Mouse (Mus musculus) forelimb bud, embryonic 11.5 days (tissue): ENCODE results near the gene Wasf3.

Experiments used
- DNase-seq: peaks from one replicate; pipeline ENCODE4 v3.0.0-alpha.2; 2012; ENCODE audit warnings: low read depth, low spot score

Gene Wasf3

DNA sequence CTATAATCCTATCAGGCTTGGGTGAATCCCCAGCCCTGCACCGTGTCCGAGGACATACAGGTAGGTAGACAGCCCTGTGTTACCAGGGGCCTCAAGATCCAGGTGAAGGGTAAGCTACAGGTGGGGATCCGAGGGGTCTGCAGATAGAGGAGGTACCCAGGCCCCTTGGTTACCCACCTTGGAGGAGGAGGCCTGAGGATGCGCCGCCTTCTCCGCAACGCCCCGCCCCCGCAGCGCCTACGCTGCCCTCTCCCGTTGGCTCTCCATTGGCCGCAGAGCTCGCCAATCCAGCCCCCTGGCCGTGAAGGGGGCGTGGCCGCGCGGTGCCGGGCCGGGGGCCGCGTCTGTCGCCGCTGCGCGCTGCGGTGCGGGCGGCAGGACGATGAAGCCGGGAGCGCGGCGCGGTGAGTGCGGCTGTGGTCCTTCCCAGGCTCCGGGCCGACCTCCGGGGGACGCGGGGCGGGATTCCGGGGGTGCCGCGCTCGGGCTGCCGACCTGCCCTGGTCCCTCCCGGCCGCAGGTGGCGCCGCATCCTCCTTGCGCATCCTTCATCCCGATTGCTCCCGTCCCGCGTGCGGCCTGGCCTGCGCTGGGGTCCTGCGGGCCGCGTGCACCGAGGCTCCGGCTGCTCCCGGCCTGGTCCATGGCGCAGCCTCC is at the start of gene Wasf3:
Gene Wasf3, plus strand, starts transcription at position 51 of the 657 bp plus-strand sequence.
- peak; percentile 83 for DNase-seq

- DNase-seq, result no peak
These were observed 46.7 kb upstream of the Wasf3 start for GRCm38 (mm10) chr5:146338064-146338463.

DNA sequence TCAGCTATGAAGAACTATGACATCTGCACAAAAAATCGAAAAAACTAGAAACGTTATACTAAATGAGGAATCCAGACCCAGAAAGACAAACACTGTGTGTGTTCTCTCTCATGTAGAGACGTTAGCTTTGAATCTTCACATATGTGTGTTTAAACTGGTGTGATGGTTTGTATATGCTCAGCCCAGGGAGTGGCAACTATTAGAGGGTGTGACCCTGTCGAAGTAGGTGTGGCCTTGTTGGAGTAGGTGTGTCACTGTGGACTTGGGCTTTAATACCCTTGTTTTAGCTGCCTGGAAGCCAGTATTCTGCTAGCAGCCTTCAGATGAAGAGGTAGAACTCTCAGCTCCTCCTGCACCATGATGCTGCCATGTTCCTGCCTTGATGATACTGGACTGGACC is 44.7 kb upstream of the Wasf3 start:
- DNase-seq, result no peak

DNA sequence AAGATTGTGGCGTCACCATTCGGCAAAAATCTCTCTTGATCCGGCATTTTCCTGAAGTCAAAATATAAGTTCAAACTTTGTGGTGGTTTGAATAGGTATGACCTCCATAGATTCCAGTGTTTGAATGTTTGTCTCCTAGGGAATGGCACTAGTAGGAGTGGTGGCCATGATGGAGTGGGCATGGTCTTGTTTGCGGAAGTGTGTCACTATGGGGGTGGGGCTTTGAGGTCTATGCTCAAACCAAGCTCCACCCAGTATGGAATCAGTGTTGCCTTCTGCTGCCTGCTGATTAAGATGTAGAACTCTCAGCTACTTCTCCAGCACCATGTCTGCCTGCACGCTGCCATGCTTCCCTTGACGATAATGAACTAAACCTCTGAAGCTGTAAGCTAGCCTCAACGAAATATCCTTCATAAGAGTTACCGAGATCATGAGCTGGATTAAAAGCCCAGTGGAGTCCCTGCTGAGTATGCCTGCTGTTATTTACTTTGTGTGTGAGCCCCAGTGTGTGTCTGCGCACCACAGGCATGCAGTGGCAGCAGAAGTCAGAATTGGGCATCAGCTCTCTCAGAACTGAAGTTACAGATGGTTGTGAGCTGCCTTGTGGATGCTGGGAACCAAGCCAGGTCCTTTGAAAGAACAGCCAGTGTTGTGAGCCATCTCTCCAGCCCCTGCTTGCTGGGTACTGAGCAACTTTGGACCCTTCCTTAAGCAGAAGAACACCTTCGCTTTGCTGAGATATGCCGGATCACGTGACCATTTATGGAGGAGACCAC is 39.7 kb upstream of the Wasf3 start:
- no peak for DNase-seq

DNA sequence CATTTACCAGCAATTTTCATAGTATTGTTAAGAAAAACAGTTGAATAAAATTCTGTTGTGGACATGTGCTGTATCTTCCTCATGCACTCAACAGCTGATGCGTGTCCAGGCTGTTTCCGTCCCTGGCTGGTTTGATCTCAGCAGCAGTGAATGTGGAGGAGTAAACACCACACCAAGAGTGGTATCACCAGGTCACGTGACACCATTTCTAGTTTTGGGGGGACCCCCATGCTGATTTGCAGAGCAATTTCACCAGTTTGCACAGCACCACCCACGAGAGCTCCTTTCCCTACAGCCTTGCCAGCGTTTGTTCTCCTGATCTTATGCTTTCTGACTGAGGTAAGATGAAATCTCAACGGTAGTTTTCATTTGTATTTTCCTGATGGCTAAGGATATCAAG is 37.7 kb upstream of the Wasf3 start:
- no peak for DNase-seq

GRCm38 (mm10) chr5:146349183-146349582 is 35.6 kb upstream of the Wasf3 start:
- DNase-seq, result no peak

DNA sequence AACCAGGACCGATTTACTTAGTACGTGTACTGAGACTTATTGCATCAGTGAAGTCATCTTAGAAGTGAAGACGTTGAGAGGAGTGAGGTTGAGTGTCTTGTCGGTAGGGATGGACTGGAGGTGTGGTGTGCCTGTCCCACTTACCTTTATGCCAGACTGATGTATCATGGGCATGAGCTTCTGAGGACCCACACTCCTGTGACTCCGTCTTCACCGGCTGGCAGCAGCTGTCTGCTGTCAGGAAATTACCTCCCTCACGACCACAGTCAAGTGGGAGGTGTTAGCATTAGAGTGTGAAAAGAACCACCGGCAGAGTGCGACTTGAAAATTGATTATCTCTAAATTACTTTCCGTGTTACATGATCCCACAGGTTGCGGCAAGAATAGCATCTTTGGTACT is 34.0 kb upstream of the Wasf3 start:
- no peak for DNase-seq

- DNase-seq, result no peak
These were observed 32.8 kb upstream of the Wasf3 start for GRCm38 (mm10) chr5:146352006-146352405.

- DNase-seq, result peak; percentile 62
These were observed 24.4 kb upstream of the Wasf3 start for GRCm38 (mm10) chr5:146360386-146360785.

DNA sequence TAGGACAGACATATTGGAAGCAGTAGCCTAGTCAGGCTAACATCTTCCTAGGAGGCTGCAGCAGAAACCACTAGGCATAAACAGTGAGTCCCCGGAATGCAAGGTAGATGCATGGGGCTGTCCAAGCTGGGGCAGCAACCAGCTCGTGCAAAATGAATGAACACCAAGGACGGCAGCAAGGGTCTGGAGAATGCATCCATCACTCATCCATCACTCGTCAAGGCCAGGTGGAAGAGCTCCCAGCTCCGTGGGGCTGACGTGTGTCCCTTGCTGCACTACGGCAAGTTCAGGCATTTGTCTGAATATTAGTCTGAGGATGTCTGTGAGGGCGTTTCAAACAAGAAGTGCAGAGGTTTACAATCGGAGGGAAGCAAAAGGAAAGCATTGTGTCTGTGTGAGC is 22.1 kb upstream of the Wasf3 start:
- no peak for DNase-seq

DNA sequence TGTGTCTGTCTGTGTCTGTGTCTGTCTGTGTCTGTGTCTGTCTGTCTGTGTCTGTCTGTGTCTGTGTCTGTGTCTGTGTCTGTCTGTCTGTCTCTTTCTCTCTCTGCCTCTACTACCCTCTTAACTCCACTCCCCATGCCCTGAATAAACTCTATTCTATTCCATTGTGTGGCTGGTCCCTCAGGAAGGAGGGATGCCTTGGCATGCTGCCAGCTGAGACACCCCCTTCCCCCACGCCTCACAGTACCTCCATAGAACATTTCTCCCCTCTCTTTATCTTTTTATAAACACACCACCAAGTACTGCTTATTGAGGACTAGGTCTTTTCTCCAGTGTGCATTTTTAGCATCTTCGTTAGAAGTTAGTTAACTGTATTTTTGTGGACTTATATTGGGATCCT is 16.4 kb upstream of the Wasf3 start:
- no peak for DNase-seq

- DNase-seq, result no peak
These were observed 15.8 kb upstream of the Wasf3 start for GRCm38 (mm10) chr5:146368971-146369370.

DNA sequence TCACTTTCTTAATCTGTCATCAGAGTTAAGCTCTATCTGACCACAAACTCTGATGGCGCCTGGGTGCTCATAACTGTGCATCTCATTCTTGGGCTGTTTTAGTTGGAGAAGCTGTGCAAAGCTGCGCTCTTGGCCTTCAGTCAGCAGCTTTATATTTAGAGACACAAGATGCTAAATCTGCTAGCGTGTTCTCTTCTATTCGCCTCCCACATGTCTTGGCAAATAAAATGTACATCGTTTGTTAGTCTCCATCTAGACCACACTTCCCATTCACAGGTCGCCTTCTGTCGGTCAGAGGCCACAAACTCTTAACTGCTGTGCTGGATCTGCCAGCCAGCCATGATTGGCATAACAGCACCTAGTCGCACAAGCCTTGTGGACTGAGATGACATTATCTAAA is 14.0 kb upstream of the Wasf3 start:
- DNase-seq, result no peak

GRCm38 (mm10) chr5:146373238-146373637 is 11.5 kb upstream of the Wasf3 start:
- DNase-seq, result no peak

DNA sequence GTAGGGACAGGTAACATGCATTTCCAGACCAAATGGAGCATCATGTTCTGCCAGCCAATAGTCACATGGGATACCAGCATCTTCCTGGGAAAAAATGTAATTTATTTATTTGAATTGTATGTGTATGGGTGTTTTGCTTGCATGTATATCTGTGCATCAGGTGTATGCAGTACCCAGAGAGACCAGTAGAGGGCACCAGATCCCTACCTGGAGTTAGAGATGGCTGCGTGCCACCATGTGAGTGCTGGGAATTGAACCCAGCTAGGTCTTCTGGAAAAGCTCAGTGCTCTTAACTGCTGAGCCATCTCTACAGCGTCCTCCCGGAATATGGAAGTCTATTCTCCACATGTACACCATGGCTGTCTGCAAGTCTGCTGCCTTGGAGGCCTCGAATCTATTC is 8.2 kb upstream of the Wasf3 start:
- no peak for DNase-seq

DNA sequence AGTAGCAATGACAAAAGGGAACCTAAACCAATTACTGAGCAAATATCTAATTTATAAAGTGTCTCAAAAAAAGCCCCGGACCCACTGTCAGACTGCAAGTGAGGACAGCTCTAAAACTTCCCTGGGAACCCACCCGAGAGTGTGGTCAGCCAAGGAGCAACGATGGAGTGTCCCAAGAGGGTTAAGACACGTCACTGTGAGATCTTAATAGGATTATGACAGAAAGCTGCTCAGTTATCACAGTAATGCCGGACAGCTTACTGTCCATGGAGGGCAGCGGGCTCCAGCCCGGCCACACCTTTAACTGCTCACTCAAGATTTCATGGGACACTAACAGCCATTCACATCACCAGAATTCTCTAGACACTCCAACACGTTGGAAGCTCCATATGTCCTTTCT is 4.7 kb upstream of the Wasf3 start:
- no peak for DNase-seq

GRCm38 (mm10) chr5:146382268-146382667 is 2.5 kb upstream of the Wasf3 start:
- no peak for DNase-seq

DNA sequence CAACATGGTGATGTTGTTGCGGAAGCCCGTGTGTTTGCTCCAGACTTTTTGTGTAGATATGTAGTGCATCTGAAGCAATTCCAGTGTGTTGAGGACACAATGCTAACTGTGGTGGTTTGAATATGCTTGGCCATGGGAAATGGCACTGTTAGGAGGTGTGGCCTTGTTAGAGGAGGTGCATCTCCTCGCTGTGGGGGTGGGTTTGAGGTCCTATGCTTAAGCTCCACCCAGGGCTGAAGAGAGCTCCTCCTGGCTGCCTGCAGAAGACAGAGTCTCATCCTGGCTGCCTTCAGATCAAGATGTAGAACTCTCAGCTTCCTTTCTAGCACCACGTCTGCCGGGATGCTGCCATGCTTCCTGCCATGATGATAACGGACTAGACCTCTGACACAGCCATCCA is 1.4 kb upstream of the Wasf3 start:
- DNase-seq, result no peak

DNA sequence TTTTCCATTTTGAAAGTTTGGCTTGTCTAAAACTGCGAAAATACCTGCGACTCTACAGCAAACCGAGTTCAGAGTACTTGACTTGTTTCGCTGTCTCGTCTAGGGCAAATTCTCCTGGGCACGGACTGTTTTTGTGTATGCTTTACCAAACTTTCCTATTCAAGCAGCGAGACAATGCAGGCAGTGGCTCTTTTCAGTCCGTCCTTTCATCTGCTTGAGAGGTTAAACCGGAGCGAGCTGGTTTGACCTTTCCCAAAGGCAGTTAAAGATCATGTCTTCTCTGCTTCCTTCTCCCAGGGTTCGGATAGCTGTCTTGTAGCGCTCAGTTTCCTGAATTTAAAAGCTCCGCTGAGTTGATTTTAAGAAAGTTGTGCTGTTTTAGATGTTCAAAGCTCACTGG is 1.2 kb downstream of the Wasf3 start:
- DNase-seq, result no peak

- no peak for DNase-seq
These were observed 2.1 kb downstream of the Wasf3 start for GRCm38 (mm10) chr5:146386906-146387305.

DNA sequence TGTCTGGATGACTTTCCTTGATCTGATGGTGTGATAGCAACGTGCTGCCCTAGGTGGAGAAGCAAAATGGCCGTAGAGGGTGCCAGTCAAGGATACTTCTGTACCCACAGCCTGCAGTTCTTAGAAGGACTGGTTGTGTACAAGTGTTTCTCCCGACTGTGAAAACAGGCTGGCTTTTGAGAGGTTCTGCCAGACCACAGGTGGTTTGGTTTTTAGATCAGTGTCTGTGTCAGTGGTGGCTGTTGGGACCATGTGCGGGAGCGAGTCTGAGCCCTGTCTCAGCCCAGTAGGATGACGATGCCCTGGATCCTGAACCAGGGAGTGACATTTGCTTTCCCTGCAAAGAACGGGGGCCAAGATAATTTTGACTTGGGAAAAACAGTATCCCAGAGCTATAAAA is 9.8 kb downstream of the Wasf3 start:
- DNase-seq, result no peak

DNA sequence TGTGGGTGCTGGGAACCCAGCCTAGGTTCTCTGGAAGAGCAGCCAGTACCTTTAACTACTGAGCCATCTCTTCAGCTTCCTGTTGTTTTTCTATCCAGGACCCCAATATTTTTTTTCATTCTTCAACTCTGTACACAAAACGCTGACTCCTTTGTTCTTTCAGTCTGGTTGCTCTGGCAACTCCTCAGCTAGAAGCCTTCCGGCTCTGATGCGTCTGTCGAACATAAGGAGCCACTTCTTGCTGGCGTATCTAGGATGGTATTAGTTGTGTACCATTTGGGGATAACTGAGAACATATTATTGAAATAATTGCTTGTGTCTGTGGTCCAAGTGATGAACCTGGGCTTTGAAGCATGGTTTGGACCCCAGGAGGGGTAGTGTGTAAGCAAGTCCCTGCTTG is 12.5 kb downstream of the Wasf3 start:
- DNase-seq, result no peak

GRCm38 (mm10) chr5:146398386-146399115 is 13.8 kb downstream of the Wasf3 start:
- no peak for DNase-seq
